Mouse (Mus musculus): ENCODE results near the gene Maml2. TPM values are rescaled to one million over a fixed set of nuclear protein-coding genes. Genes with fewer than 3 reads are reported as not detected.

Gene Maml2
- polyA plus RNA-seq, 1 experiment from 2014 or later, result 9.3 TPM

DNA sequence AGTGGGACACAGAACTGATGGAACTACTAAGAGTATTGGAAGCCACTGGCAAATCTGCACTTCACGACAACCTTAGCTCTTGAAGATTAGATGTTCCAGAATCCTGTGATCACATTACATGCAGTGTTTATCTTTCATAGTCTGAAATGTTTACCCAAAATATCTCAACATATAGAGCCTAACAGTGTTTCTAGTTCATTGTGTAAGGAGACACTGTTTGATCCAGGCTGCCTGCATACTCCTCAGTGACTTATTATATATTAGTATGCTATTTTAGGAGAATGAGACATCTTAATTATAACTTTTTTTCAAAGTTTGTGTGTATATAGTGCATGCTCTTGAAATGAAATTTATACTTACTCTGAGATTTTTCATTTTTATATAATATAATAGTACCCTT, 188.2 kb downstream of the Maml2 start:
- Histone ChIP-seq H3K36me3 (no peaks in the 10 kb centered on the region), H3K4me2 (replicated peaks) (no peak overlapping the region), H3K9me3 (no peaks in the 10 kb centered on the region), H3K9ac (replicated peaks) (no peak overlapping the region), H3K4me3 (no peak overlapping the region), H3K27ac (replicated peaks) (no peak overlapping the region), H3K27me3 (no peaks in the 10 kb centered on the region), H3K4me1 (peaks cover 11% of the 10 kb centered on the region)
- WGBS, result 83% methylated on average over 1 of the region's 1 CpGs
- no peak for ATAC-seq (replicated peaks)

DNA sequence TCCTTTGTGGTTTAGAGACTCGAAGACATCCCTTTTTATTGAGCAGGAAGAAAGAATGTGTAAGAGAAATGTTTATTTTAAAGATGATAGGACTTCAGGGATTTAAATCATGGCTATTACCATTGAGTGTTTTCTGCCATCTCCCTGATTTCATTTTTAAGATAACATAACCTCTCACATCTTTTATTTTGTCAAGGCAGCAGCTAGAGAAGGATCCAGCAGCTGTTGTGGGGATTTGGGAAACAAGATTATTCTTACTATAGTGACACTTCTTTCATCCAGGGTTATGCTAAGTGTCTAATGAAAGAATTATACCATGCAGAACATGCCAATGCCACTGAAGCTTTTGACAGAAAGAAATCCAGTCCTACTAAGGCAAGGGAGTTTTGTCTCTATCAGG, 193.3 kb downstream of the Maml2 start:
- no peaks in the 10 kb centered on the region for H3K4me1 ChIP-seq
- no peak overlapping the region for H3K27ac ChIP-seq (replicated peaks)
- H3K4me3 ChIP-seq, result no peak overlapping the region
- ATAC-seq (replicated peaks), result no peak
- 69% methylated on average over 1 of the region's 1 CpGs for WGBS
- H3K36me3 ChIP-seq, result no peaks in the 10 kb centered on the region
- H3K9me3 ChIP-seq, result no peaks in the 10 kb centered on the region
- no peak overlapping the region for H3K9ac ChIP-seq (replicated peaks)
- no peaks in the 10 kb centered on the region for H3K27me3 ChIP-seq
- no peak overlapping the region for H3K4me2 ChIP-seq (replicated peaks)

DNA sequence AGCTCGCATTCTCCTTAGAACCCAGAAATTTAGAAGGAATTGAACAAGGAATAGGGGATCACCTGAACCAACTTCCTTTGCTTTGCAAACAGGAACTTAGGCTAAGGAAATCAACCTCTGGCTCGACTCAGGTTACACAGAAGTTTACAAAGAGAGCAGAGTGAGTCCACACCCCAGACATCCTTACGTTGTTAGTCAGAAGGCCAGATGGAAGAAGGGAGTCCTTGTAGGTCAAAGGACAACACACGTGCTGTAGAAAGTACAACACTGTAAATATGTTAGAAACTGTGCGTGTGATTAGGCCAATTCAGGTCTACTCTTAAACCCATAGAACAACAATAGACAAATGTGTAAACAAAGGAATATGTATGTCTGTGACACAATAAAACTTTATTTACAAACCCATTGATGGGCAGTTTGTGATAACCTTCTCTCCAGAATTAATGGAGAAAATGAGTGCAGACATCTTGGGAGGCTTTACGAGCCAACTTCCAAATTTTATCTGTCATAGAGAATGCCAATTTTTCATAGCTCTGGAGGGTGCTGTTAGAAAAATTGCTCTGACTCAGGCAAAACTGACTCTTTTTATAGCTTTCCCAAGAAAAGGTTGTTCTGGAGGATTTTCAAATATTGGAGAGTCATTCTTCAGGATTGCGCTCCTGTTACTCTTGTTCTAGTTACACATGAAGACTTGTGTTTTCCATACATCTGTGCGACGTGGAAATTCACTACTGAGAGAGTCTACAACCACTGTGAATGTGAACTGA, 194.3 kb downstream of the Maml2 start:
- ATAC-seq (replicated peaks), result no peak
- 92% methylated on average over 9 of the region's 9 CpGs for WGBS
- 0 out of 2 replicates have a peak, but pooled peaks cover 2% of the 10 kb centered on the region for H3K4me1 ChIP-seq
- H3K36me3 ChIP-seq, result no peaks in the 10 kb centered on the region
- H3K4me3 ChIP-seq, result no peak overlapping the region
- no peak overlapping the region for H3K27ac ChIP-seq (replicated peaks)
- H3K9me3 ChIP-seq, result no peaks in the 10 kb centered on the region
- H3K4me2 ChIP-seq (replicated peaks), result no peak overlapping the region
- H3K27me3 ChIP-seq, result no peaks in the 10 kb centered on the region
- H3K9ac ChIP-seq (replicated peaks), result no peak overlapping the region

DNA sequence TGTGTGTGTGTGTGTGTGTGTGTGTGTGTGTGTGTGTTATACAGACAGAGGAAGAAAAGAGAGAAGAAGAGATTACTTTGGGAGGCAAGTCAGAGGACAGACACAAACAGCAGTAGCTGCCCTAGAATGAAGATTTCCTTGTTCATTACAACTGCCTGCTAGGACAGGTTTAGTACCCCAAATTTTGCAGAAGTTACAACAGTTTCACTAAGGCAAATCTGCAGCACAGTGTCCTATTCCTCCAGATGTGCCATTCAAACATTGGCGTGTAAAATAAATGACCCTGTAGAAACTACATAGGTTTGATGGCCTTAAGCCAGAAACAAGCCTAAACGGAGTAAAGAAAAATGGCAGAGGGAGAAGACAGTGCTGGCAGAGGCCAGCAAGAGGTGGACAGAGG, 195.1 kb downstream of the Maml2 start:
- Histone ChIP-seq H3K4me1 (0 out of 2 replicates have a peak, but pooled peaks cover 3% of the 10 kb centered on the region), H3K4me3 (no peak overlapping the region), H3K4me2 (replicated peaks) (no peak overlapping the region), H3K9me3 (no peaks in the 10 kb centered on the region), H3K27ac (replicated peaks) (no peak overlapping the region), H3K27me3 (no peaks in the 10 kb centered on the region), H3K36me3 (no peaks in the 10 kb centered on the region), H3K9ac (replicated peaks) (no peak overlapping the region)
- ATAC-seq (replicated peaks), result no peak
- WGBS, result 70% methylated on average over 2 of the region's 2 CpGs

DNA sequence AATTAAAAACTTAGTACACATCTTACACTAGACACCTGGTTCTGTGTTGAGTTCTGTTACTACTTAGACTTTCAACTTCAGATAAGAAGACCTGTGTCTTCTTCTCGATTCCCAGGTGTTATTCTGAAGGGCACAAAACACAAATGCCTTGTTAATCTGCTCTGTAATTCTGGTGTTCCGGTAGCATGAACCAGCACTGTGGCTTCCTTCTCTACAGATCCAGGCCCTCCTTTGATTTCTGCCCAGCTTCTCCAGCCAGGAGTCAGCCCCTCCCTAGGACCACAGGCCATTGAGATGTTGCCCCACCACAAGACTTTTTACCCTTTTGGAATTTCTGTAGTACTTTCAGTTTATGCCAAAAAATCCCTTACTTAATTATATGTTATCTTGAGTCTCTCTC, 196.0 kb downstream of the Maml2 start:
- no peak overlapping the region for H3K4me3 ChIP-seq
- no peak overlapping the region for H3K4me2 ChIP-seq (replicated peaks)
- 85% methylated on average over 2 of the region's 2 CpGs for WGBS
- H3K4me1 ChIP-seq, result 0 out of 2 replicates have a peak, but pooled peaks cover 6% of the 10 kb centered on the region
- H3K36me3 ChIP-seq, result no peaks in the 10 kb centered on the region
- H3K27ac ChIP-seq (replicated peaks), result no peak overlapping the region
- no peaks in the 10 kb centered on the region for H3K27me3 ChIP-seq
- H3K9ac ChIP-seq (replicated peaks), result no peak overlapping the region
- H3K9me3 ChIP-seq, result no peaks in the 10 kb centered on the region
- ATAC-seq (replicated peaks), result no peak

DNA sequence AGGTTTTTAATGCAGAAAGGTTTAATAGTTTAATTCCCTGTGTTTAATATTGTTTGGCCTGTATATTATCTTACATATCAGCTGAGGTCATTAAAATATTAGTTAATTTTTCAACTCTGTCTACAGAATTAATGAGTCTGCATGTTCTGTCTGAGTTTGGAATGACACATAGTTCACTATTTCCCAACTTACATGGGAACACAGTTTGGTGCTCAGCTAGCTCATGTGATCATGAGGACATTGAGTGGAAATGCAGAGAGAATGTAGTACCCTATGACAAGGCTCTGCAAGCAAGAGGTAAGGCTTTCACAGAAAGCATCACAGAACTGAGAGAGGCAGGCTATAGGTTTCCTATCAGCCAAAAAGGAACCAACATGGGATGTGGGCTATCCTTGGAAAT, 197.8 kb downstream of the Maml2 start:
- Histone ChIP-seq H3K36me3 (no peaks in the 10 kb centered on the region), H3K9me3 (no peaks in the 10 kb centered on the region), H3K27me3 (no peaks in the 10 kb centered on the region), H3K4me1 (peaks cover 9% of the 10 kb centered on the region; the same call in 1 of the 2 replicates), H3K4me3 (no peak overlapping the region), H3K27ac (replicated peaks) (no peak overlapping the region), H3K9ac (replicated peaks) (no peak overlapping the region), H3K4me2 (replicated peaks) (no peak overlapping the region)
- no peak for ATAC-seq (replicated peaks)

DNA sequence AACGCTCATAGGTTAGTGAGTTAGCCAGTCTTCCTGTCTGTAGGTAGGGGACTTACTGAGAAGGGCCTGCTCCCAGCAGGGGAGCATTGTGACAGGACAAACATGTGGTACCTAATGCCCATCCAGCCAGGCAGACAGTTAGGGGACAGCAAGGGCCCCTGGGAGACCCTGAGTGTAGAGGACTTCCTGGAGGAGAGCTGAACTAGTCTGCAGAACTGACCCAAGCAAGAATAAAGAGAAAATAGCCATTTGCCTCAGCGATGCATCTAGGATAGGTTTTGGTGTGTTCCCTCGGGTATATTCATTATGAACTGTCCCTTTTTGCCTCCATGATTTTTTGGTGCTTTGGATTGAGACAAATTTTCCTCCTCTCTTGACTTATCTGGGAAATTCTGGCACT, 199.3 kb downstream of the Maml2 start:
- H3K9me3 ChIP-seq, result no peaks in the 10 kb centered on the region
- no peaks in the 10 kb centered on the region for H3K27me3 ChIP-seq
- H3K36me3 ChIP-seq, result no peaks in the 10 kb centered on the region
- peaks cover 9% of the 10 kb centered on the region; the same call in 1 of the 2 replicates for H3K4me1 ChIP-seq
- H3K4me3 ChIP-seq, result no peak overlapping the region
- no peak overlapping the region for H3K9ac ChIP-seq (replicated peaks)
- no peak overlapping the region for H3K4me2 ChIP-seq (replicated peaks)
- 62% methylated on average over 3 of the region's 3 CpGs for WGBS
- ATAC-seq (replicated peaks), result no peak
- H3K27ac ChIP-seq (replicated peaks), result no peak overlapping the region

DNA sequence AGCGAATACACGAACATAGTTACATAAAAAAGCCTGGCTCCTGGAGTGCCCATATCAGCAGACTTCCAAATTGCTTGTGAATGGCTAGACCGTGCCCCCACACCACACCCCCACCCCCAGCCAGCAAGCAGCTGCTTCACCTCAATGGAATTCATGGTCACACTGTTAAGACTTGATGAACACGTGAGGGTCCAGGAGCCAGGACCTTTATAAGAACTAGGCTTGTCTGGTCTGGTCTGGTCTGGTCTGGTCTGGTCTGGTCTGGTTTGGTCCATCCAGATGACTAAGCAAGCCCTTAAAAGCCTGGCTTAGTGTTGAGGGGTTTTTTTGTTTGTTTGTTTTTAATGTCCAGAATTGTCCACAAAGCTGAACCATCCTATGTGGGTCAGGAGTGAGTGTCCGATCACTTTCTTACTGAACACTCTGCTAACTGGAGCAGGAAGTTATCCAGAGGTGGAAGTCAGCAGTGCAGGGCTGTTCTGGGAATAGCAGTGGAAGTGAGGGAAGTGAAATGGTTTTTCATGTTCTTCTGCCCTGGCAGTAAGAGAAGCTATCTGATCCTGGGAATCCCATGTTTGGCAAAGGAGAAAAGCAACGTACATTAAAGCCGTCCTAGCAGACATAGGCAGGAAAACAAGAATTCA, 200.1 kb downstream of the Maml2 start:
- Histone ChIP-seq H3K4me3 (no peak overlapping the region), H3K9me3 (no peaks in the 10 kb centered on the region), H3K27me3 (no peaks in the 10 kb centered on the region), H3K4me2 (replicated peaks) (no peak overlapping the region), H3K4me1 (peaks cover 9% of the 10 kb centered on the region; the same call in 1 of the 2 replicates), H3K9ac (replicated peaks) (no peak overlapping the region), H3K36me3 (no peaks in the 10 kb centered on the region), H3K27ac (replicated peaks) (no peak overlapping the region)
- no peak for ATAC-seq (replicated peaks)
- WGBS, result 62% methylated on average over 7 of the region's 7 CpGs

DNA sequence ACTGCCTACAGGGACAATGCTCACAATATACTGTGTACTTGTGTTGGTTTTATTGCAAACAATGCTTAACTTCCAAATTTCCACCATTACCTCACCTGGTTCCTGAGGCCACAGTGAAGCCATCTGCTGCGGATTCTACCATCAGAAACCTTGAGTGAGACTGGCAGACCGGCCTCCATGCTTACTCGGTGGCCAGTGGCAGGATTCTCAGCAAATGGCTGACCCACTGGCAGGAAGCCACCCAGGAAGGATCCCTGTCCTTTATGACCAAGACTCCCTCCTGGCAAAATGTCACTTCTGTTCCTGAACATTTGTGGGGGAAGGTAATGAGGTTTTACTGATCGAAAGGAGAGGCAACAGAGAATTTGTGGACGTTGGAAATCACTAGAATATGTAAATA, 202.3 kb downstream of the Maml2 start:
- no peak for ATAC-seq (replicated peaks)

DNA sequence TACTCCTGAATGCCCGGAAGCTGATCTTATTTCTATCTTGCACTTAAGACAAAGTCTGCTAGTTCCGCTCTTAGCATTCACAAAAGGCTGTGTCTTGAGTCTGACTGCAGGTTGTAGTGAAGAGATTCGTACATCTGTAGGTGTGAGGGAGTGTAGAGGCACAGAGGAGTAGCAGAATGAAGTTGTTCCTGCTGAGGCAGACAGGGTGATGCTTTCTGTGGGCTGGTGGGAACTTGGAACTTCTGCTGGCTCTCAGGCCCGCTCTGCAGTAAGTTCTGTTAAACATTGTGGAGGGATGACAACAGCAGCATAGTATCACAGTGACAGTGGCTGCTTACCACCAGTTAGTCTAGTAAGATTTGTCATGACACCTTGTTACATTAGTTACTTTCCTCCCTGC, 207.3 kb downstream of the Maml2 start:
- no peak overlapping the region for H3K4me3 ChIP-seq
- H3K4me1 ChIP-seq, result peaks cover 2% of the 10 kb centered on the region; the same call in 1 of the 2 replicates
- no peak overlapping the region for H3K9ac ChIP-seq (replicated peaks)
- no peaks in the 10 kb centered on the region for H3K36me3 ChIP-seq
- H3K27ac ChIP-seq (replicated peaks), result no peak overlapping the region
- H3K27me3 ChIP-seq, result no peaks in the 10 kb centered on the region
- no peak overlapping the region for H3K4me2 ChIP-seq (replicated peaks)
- no peaks in the 10 kb centered on the region for H3K9me3 ChIP-seq
- WGBS, result 87% methylated on average over 4 of the region's 4 CpGs
- no peak for ATAC-seq (replicated peaks)

More for the DNA sequence above, 202.3 kb downstream of the Maml2 start:
- Histone ChIP-seq H3K27me3 (no peaks in the 10 kb centered on the region), H3K27ac (replicated peaks) (no peak overlapping the region), H3K9ac (replicated peaks) (no peak overlapping the region), H3K4me3 (no peak overlapping the region), H3K9me3 (no peaks in the 10 kb centered on the region), H3K4me2 (replicated peaks) (no peak overlapping the region), H3K36me3 (no peaks in the 10 kb centered on the region), H3K4me1 (peaks cover 9% of the 10 kb centered on the region; the same call in 1 of the 2 replicates)
- 77% methylated on average over 5 of the region's 5 CpGs for WGBS

DNA sequence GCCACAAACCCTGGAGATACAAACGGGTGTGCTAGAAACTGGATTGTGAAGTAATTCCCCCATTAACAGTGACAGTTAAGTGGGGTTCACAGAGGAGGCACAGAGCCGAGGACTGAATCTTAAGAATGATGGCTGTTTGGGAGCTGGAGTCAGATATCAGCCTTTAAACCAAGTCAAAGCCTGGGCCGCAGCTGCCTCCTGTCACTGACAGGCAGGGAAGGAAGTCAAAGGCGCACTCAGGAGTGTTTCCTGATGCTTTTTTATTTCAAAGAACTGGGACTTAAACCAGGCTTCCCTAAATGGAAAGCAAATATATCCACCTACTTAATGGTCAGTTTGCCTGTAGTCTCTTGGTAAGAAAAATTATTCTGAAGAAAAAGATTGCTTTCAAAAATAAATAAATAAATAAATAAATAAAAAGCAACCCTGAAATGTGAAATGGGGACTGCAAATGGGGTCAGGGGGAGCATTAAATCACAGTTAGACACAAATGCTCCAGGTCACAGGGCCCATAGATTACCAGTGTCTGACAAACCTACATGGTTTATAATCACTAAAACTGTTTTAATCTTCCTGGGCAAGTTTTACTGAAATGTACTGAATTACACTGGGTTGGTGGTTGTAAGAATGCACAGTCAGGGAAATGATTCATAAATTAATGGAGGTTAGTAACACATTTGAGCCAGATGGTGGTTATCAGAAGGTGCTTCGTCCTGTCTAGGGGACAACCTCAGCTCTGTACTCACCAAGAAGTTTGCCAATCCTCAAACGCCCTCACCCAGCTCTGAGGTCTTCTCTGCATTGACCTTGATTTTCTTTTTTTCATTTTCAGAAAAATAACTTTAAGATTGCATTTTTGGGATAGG, 209.4 kb downstream of the Maml2 start:
- no peaks in the 10 kb centered on the region for H3K4me1 ChIP-seq
- no peaks in the 10 kb centered on the region for H3K9me3 ChIP-seq
- H3K9ac ChIP-seq (replicated peaks), result no peak overlapping the region
- WGBS, result 77% methylated on average over 6 of the region's 6 CpGs
- no peak overlapping the region for H3K4me3 ChIP-seq
- no peak overlapping the region for H3K27ac ChIP-seq (replicated peaks)
- no peak overlapping the region for H3K4me2 ChIP-seq (replicated peaks)
- no peaks in the 10 kb centered on the region for H3K36me3 ChIP-seq
- no peaks in the 10 kb centered on the region for H3K27me3 ChIP-seq
- no peak for ATAC-seq (replicated peaks)

DNA sequence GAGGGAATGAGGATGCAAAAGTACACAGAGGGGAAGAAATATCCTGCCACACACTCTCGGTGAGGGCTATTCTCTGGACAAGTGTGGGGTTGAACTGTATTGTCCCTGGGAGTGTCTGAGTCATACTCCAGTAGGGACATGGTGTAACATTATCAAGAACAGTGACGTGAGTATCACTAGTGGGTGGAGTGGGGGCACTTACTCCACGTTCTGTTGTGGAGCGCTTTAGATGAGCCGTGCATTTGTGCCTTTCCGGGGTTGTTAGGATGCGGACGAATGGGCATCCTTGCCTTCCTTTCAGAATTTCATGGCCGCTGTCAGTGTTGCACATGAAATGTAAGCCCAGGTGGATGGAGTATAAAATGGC, 210.0 kb downstream of the Maml2 start:
- Histone ChIP-seq H3K9ac (replicated peaks) (no peak overlapping the region), H3K36me3 (no peaks in the 10 kb centered on the region), H3K4me3 (no peak overlapping the region), H3K4me2 (replicated peaks) (no peak overlapping the region), H3K9me3 (no peaks in the 10 kb centered on the region), H3K27ac (replicated peaks) (no peak overlapping the region), H3K4me1 (no peaks in the 10 kb centered on the region), H3K27me3 (no peaks in the 10 kb centered on the region)
- WGBS, result 95% methylated on average over 9 of the region's 9 CpGs
- ATAC-seq (replicated peaks), result no peak
